Mouse (Mus musculus): Measurements from ENCODE around the gene Rimkla. TPM values are rescaled to one million over a fixed set of nuclear protein-coding genes. Genes with fewer than 3 reads are reported as not detected.

Rimkla gene
- polyA plus RNA-seq, 1 experiment from 2014 or later = 0.96 TPM

- ATAC-seq = peak; percentile 5; the same call in 1 of the 2 replicates
Measured at GRCm38 (mm10) chr4:119463756-119464419, 28.5 kb downstream of the Rimkla start.

GRCm38 (mm10) chr4:119462858-119463755, 29.3 kb downstream of the Rimkla start:
- H3K9me3 ChIP-seq = no peaks in the 10 kb centered on the region
- H3K4me1 ChIP-seq (replicated peaks) = peaks cover 4% of the 10 kb centered on the region; the same call in 1 of the 2 replicates
- no peak overlapping the region for H3K4me3 ChIP-seq (replicated peaks)
- H3K36me3 ChIP-seq = no peaks in the 10 kb centered on the region
- no peaks in the 10 kb centered on the region for H3K27me3 ChIP-seq (replicated peaks)
- 0 out of 2 replicates have a peak overlapping the region, but pooled peaks have one; percentile 13 for H3K27ac ChIP-seq
- WGBS = 37% methylated on average over 11 of the region's 11 CpGs
- H3K9ac ChIP-seq = no peak overlapping the region
- H3K4me2 ChIP-seq (replicated peaks) = no peak overlapping the region
- peak; percentile 84 for ATAC-seq

More at GRCm38 (mm10) chr4:119463756-119464419, 28.5 kb downstream of the Rimkla start:
- H3K27ac ChIP-seq = no peak overlapping the region
- H3K9me3 ChIP-seq = no peaks in the 10 kb centered on the region
- peaks cover 4% of the 10 kb centered on the region; the same call in 1 of the 2 replicates for H3K4me1 ChIP-seq (replicated peaks)
- 70% methylated on average over 13 of the region's 13 CpGs for WGBS
- no peak overlapping the region for H3K4me3 ChIP-seq (replicated peaks)
- no peaks in the 10 kb centered on the region for H3K36me3 ChIP-seq
- H3K4me2 ChIP-seq (replicated peaks) = no peak overlapping the region
- no peaks in the 10 kb centered on the region for H3K27me3 ChIP-seq (replicated peaks)
- no peak overlapping the region for H3K9ac ChIP-seq

GRCm38 (mm10) chr4:119462457-119462856, 30.0 kb downstream of the Rimkla start:
- H3K36me3 ChIP-seq = no peaks in the 10 kb centered on the region
- H3K9ac ChIP-seq = no peak overlapping the region
- no peaks in the 10 kb centered on the region for H3K27me3 ChIP-seq (replicated peaks)
- H3K4me1 ChIP-seq (replicated peaks) = peaks cover 4% of the 10 kb centered on the region; the same call in 1 of the 2 replicates
- whole genome bisulfite sequencing = 83% methylated on average over 3 of the region's 3 CpGs
- no peaks in the 10 kb centered on the region for H3K9me3 ChIP-seq
- H3K4me2 ChIP-seq (replicated peaks) = no peak overlapping the region
- H3K4me3 ChIP-seq (replicated peaks) = no peak overlapping the region
- ATAC-seq = no peak
- H3K27ac ChIP-seq = 0 out of 2 replicates have a peak overlapping the region, but pooled peaks have one; percentile 13

GRCm38 (mm10) chr4:119460728-119461141, 31.7 kb downstream of the Rimkla start:
- no peak overlapping the region for H3K4me3 ChIP-seq (replicated peaks)
- 54% methylated on average over 8 of the region's 8 CpGs for WGBS
- H3K9me3 ChIP-seq = no peaks in the 10 kb centered on the region
- peaks cover 4% of the 10 kb centered on the region; the same call in 1 of the 2 replicates for H3K4me1 ChIP-seq (replicated peaks)
- no peak overlapping the region for H3K27ac ChIP-seq
- no peak overlapping the region for H3K4me2 ChIP-seq (replicated peaks)
- peak; percentile 39; the same call in 1 of the 2 replicates for ATAC-seq
- H3K27me3 ChIP-seq (replicated peaks) = no peaks in the 10 kb centered on the region
- H3K36me3 ChIP-seq = no peaks in the 10 kb centered on the region
- H3K9ac ChIP-seq = no peak overlapping the region

- Histone ChIP-seq H3K27me3 (replicated peaks) (no peaks in the 10 kb centered on the region), H3K9ac (no peak overlapping the region), H3K9me3 (no peaks in the 10 kb centered on the region), H3K36me3 (no peaks in the 10 kb centered on the region), H3K4me2 (replicated peaks) (no peak overlapping the region), H3K27ac (no peak overlapping the region), H3K4me3 (replicated peaks) (no peak overlapping the region), H3K4me1 (replicated peaks) (peaks cover 4% of the 10 kb centered on the region; the same call in 1 of the 2 replicates)
- WGBS = 71% methylated on average over 5 of the region's 5 CpGs
- ATAC-seq = no peak
Measured at GRCm38 (mm10) chr4:119460296-119460695, 32.1 kb downstream of the Rimkla start.

GRCm38 (mm10) chr4:119453533-119453932, 38.9 kb downstream of the Rimkla start:
- 0 out of 2 replicates have a peak, but pooled peaks cover 3% of the 10 kb centered on the region for H3K4me1 ChIP-seq (replicated peaks)
- ATAC-seq = no peak
- no peak overlapping the region for H3K27ac ChIP-seq
- no peak overlapping the region for H3K4me2 ChIP-seq (replicated peaks)
- H3K4me3 ChIP-seq (replicated peaks) = no peak overlapping the region
- H3K36me3 ChIP-seq = no peaks in the 10 kb centered on the region
- 16% methylated on average over 6 of the region's 6 CpGs for WGBS
- H3K9me3 ChIP-seq = no peaks in the 10 kb centered on the region
- no peaks in the 10 kb centered on the region for H3K27me3 ChIP-seq (replicated peaks)
- no peak overlapping the region for H3K9ac ChIP-seq

GRCm38 (mm10) chr4:119453128-119453527, 39.3 kb downstream of the Rimkla start:
- H3K27ac ChIP-seq = no peak overlapping the region
- H3K9me3 ChIP-seq = no peaks in the 10 kb centered on the region
- 67% methylated on average over 5 of the region's 5 CpGs for WGBS
- H3K36me3 ChIP-seq = no peaks in the 10 kb centered on the region
- 0 out of 2 replicates have a peak, but pooled peaks cover 3% of the 10 kb centered on the region for H3K4me1 ChIP-seq (replicated peaks)
- H3K9ac ChIP-seq = no peak overlapping the region
- H3K4me2 ChIP-seq (replicated peaks) = no peak overlapping the region
- H3K27me3 ChIP-seq (replicated peaks) = no peaks in the 10 kb centered on the region
- H3K4me3 ChIP-seq (replicated peaks) = no peak overlapping the region
- ATAC-seq = no peak

- Histone ChIP-seq H3K4me3 (replicated peaks) (no peak overlapping the region), H3K4me1 (replicated peaks) (0 out of 2 replicates have a peak, but pooled peaks cover 3% of the 10 kb centered on the region), H3K4me2 (replicated peaks) (no peak overlapping the region), H3K27ac (no peak overlapping the region), H3K9me3 (no peaks in the 10 kb centered on the region), H3K36me3 (no peaks in the 10 kb centered on the region), H3K9ac (no peak overlapping the region), H3K27me3 (replicated peaks) (no peaks in the 10 kb centered on the region)
- WGBS = 62% methylated on average over 7 of the region's 7 CpGs
- ATAC-seq = no peak
Measured at GRCm38 (mm10) chr4:119450436-119450835, 42.0 kb downstream of the Rimkla start.

- Histone ChIP-seq H3K36me3 (no peaks in the 10 kb centered on the region), H3K4me3 (replicated peaks) (no peak overlapping the region), H3K4me1 (replicated peaks) (no peaks in the 10 kb centered on the region), H3K4me2 (replicated peaks) (no peak overlapping the region), H3K9me3 (no peaks in the 10 kb centered on the region), H3K27me3 (replicated peaks) (no peaks in the 10 kb centered on the region), H3K9ac (no peak overlapping the region), H3K27ac (no peak overlapping the region)
- ATAC-seq = no peak
- WGBS = 56% methylated on average over 3 of the region's 3 CpGs
Measured at GRCm38 (mm10) chr4:119447786-119448185, 44.6 kb downstream of the Rimkla start.

- Histone ChIP-seq H3K4me3 (replicated peaks) (no peak overlapping the region), H3K4me2 (replicated peaks) (no peak overlapping the region), H3K27me3 (replicated peaks) (no peaks in the 10 kb centered on the region), H3K4me1 (replicated peaks) (no peaks in the 10 kb centered on the region), H3K9me3 (no peaks in the 10 kb centered on the region), H3K9ac (no peak overlapping the region), H3K27ac (no peak overlapping the region), H3K36me3 (no peaks in the 10 kb centered on the region)
- ATAC-seq = no peak
- WGBS = 92% methylated on average over 6 of the region's 6 CpGs
Measured at GRCm38 (mm10) chr4:119447261-119447660, 45.2 kb downstream of the Rimkla start.

- Histone ChIP-seq H3K27me3 (replicated peaks) (no peaks in the 10 kb centered on the region), H3K4me3 (replicated peaks) (no peak overlapping the region), H3K36me3 (no peaks in the 10 kb centered on the region), H3K9ac (no peak overlapping the region), H3K9me3 (no peaks in the 10 kb centered on the region), H3K27ac (no peak overlapping the region), H3K4me1 (replicated peaks) (no peaks in the 10 kb centered on the region), H3K4me2 (replicated peaks) (no peak overlapping the region)
- ATAC-seq = no peak
- WGBS = 46% methylated on average over 6 of the region's 6 CpGs
Measured at GRCm38 (mm10) chr4:119442539-119442938, 49.9 kb downstream of the Rimkla start.

GRCm38 (mm10) chr4:119441836-119442235, 50.6 kb downstream of the Rimkla start:
- WGBS = 90% methylated on average over 4 of the region's 4 CpGs
- no peaks in the 10 kb centered on the region for H3K9me3 ChIP-seq
- no peak for ATAC-seq

More at GRCm38 (mm10) chr4:119441836-119442235, 50.6 kb downstream of the Rimkla start:
- no peak overlapping the region for H3K27ac ChIP-seq
- no peaks in the 10 kb centered on the region for H3K27me3 ChIP-seq (replicated peaks)
- no peaks in the 10 kb centered on the region for H3K4me1 ChIP-seq (replicated peaks)
- no peak overlapping the region for H3K4me3 ChIP-seq (replicated peaks)
- no peak overlapping the region for H3K4me2 ChIP-seq (replicated peaks)
- no peak overlapping the region for H3K9ac ChIP-seq
- no peaks in the 10 kb centered on the region for H3K36me3 ChIP-seq

Data from intestine, embryonic 15.5 days (tissue).